Mouse (Mus musculus): Measurements from ENCODE around the gene Arhgap5.

DNA sequence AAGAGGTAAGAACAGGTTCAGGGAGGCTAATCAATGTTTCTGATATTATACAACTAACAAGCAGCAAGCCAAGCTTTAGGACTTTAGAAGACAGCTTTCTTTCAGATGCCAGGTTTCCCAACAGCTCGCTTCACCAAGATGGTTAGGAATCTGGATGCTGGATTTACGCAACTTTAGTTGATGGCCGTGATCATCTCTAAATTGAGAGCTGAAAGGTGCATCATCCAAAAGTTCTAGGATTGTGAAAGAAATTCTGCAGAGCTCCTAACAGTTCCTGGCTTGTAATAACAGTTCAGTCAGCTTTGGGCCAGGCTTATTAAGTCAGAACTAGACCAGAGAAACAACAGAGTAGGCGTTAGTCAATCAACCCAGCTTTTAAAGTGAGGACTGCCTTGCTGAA lies 32.2 kb upstream of the Arhgap5 start:
- TF ChIP-seq HCFC1 (IDR thresholded peaks at IDR 0.05; ENCODE audit: borderline replicate concordance, insufficient read depth, low read length) (no peak), CHD2 (IDR thresholded peaks at IDR 0.05; ENCODE audit: low read depth, low read length) (no peak), ZC3H11A (IDR thresholded peaks at IDR 0.05; ENCODE audit: borderline replicate concordance, low read depth, low read length) (no peak), MAFK (IDR thresholded peaks at IDR 0.05; ENCODE audit: insufficient read depth, low read depth, low read length) (no peak), ZNF384 (IDR thresholded peaks at IDR 0.05; ENCODE audit: low read depth, low read length) (no peak)

Measured in ES-E14 (cell line).